Mouse (Mus musculus) intestine, postnatal 0 days (tissue): ENCODE measurements at regions not wholly inside any gene's neighbourhood (a gene's known extent, or its start where the extent isn't known, plus 50 kb on each side); places are given as distances from the start of the nearest gene placed in this dataset.

Source experiments
- ATAC-seq: fragments of 200-750 bp; cut with Nextera tagmentation; 2 replicates; pipeline ENCODE4 v1.8.0; 2017; ENCODE audit warnings: mild to moderate bottlenecking, moderate TSS enrichment, moderate library complexity
- H3K27ac ChIP-seq: fragments of 300-500 bp; sonication (generic); 2 replicates; pipeline ENCODE4 v1.5.1; 2014; ENCODE audit warnings: mild to moderate bottlenecking, low read depth, low read length, moderate library complexity
- H3K27me3 ChIP-seq: fragments of 300-500 bp; sonication (generic); replicated peaks from 2 replicates; pipeline ENCODE4 v1.6.1; 2014; ENCODE audit warnings: low read length, mixed read lengths; ENCODE audit not compliant: control insufficient read depth, insufficient read depth
- H3K36me3 ChIP-seq: fragments of 300-500 bp; sonication (generic); 2 replicates; pipeline ENCODE4 v1.6.1; 2014; ENCODE audit warnings: mild to moderate bottlenecking, moderate library complexity; ENCODE audit not compliant: control insufficient read depth, insufficient read depth
- H3K4me1 ChIP-seq: fragments of 300-500 bp; sonication (generic); replicated peaks from 2 replicates; pipeline ENCODE4 v1.6.1; 2014; ENCODE audit warnings: antibody characterized with exemption, low read length, mixed read lengths; ENCODE audit not compliant: control insufficient read depth, insufficient read depth
- H3K4me2 ChIP-seq: fragments of 300-500 bp; sonication (generic); replicated peaks from 2 replicates; pipeline ENCODE4 v1.6.1; 2014; ENCODE audit warnings: low read depth, mild to moderate bottlenecking, moderate library complexity
- H3K4me3 ChIP-seq: fragments of 300-500 bp; sonication (generic); 2 replicates; pipeline ENCODE4 v1.5.1; 2014; ENCODE audit warnings: low read depth, low read length
- H3K9ac ChIP-seq: fragments of 300-500 bp; sonication (generic); 2 replicates; pipeline ENCODE4 v1.6.1; 2014; ENCODE audit warnings: mild to moderate bottlenecking, low read depth, low read length
- H3K9me3 ChIP-seq: fragments of 300-500 bp; sonication (generic); 2 replicates; pipeline ENCODE4 v1.6.1; 2016; ENCODE audit warnings: mixed run types; ENCODE audit not compliant: control insufficient read depth
- CTCF ChIP-seq: sonication (generic); IDR thresholded peaks from 2 replicates; pipeline ENCODE4 v1.5.1; 2016; ENCODE audit warnings: low read depth, mild to moderate bottlenecking, control low read depth, antibody characterized with exemption, moderate library complexity
- WGBS: fragments of 180-500 bp; shearing (Covaris S2); extraction: QIAGEN DNeasy Blood & Tissue Kit; methylation state at CpG from one replicate; pipeline ENCODE4 v1.1.7; 2014; 5-methylcytosine and 5-hydroxymethylcytosine counted together

- H3K4me3 ChIP-seq = no peak overlapping the region
- no peaks in the 10 kb centered on the region for H3K4me1 ChIP-seq
- H3K27ac ChIP-seq = no peak overlapping the region
- no peaks in the 10 kb centered on the region for H3K36me3 ChIP-seq
- 18% methylated on average over 2 of the region's 2 CpGs for whole genome bisulfite sequencing
- no peak overlapping the region for H3K4me2 ChIP-seq
- no peaks in the 10 kb centered on the region for H3K27me3 ChIP-seq
- H3K9ac ChIP-seq = no peak overlapping the region
- ATAC-seq = no peak
- peak; percentile 80 for TF ChIP-seq CTCF
- H3K9me3 ChIP-seq = no peaks in the 10 kb centered on the region
Measured at GRCm38 (mm10) chr6:78899952-78900351, 431.3 kb upstream of the Reg3g start.

DNA sequence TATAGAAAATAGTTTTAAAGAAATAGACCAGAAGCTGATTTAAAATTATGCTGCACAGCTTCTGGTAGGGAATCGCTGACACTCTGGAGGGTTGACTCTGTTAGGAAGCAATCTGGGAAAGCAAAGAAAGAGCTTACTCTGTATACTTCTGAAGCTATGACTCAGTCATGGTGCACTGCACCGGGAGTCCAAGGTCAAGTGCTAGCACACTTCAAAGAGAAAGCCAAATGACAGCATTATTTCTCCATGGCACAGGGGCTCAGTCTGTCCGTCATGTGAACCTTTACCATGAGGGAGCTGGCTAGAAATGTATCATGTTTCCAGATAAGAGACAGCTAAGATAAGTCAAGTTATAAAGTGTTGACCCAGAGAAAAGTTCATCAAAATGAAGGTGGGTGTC, 424.1 kb upstream of the Reg3g start:
- WGBS = 44% methylated on average over 3 of the region's 3 CpGs
- Histone ChIP-seq H3K4me3 (no peak overlapping the region), H3K9me3 (no peaks in the 10 kb centered on the region), H3K9ac (no peak overlapping the region), H3K4me2 (no peak overlapping the region), H3K4me1 (no peaks in the 10 kb centered on the region), H3K36me3 (no peaks in the 10 kb centered on the region), H3K27me3 (no peaks in the 10 kb centered on the region), H3K27ac (no peak overlapping the region)
- ATAC-seq = no peak
- no peak for TF ChIP-seq CTCF

GRCm38 (mm10) chr6:78863031-78863430, 394.4 kb upstream of the Reg3g start:
- Histone ChIP-seq H3K9me3 (no peaks in the 10 kb centered on the region), H3K27ac (no peak overlapping the region), H3K27me3 (no peaks in the 10 kb centered on the region), H3K9ac (no peak overlapping the region), H3K4me1 (no peaks in the 10 kb centered on the region), H3K4me3 (no peak overlapping the region), H3K4me2 (no peak overlapping the region), H3K36me3 (no peaks in the 10 kb centered on the region)
- TF ChIP-seq CTCF = no peak
- no peak for ATAC-seq

GRCm38 (mm10) chr6:78841261-78841660, 372.6 kb upstream of the Reg3g start:
- Histone ChIP-seq H3K9me3 (no peaks in the 10 kb centered on the region), H3K27ac (no peak overlapping the region), H3K27me3 (no peaks in the 10 kb centered on the region), H3K36me3 (no peaks in the 10 kb centered on the region), H3K4me2 (no peak overlapping the region), H3K4me1 (no peaks in the 10 kb centered on the region), H3K9ac (no peak overlapping the region), H3K4me3 (no peak overlapping the region)
- TF ChIP-seq CTCF = no peak
- WGBS = 59% methylated on average over 2 of the region's 2 CpGs
- no peak for ATAC-seq

DNA sequence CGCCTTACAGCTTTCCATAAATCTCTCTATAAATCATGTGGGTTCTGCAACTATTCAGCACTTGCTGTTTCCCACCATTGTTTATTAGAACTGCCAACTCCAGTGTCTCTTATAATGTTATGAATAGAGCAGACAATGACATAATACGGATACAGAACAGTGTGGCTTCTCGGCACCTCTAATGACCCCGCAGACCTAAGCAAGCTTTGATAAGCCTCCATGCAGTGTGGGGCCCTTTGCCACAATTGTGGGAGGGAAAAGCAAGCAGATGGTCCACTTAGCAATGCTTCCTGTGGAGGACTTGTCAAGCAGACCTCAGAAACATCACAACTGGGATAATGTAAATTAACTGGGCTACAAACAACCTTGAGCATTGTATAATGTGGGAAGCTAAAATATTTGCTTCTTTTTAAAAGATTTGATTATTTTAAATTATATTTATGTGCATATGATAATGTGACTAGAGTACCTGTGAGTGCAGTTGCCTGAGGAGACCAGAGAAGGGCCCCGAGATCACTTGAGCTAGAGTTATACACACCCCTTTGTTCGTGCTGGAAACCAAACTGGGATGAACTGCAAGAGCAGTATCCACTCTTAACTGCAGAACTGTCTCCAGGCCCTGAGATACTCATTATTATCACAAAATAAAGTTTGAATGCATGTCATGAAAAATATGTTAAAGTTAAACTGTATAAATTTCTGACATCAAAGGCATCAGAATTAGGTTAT, 357.4 kb upstream of the Reg3g start:
- H3K4me3 ChIP-seq = no peak overlapping the region
- ATAC-seq = no peak
- H3K27ac ChIP-seq = no peak overlapping the region
- no peak overlapping the region for H3K9ac ChIP-seq
- TF ChIP-seq CTCF = no peak
- no peak overlapping the region for H3K4me2 ChIP-seq
- 34% methylated on average over 6 of the region's 6 CpGs for WGBS
- H3K27me3 ChIP-seq = no peaks in the 10 kb centered on the region
- H3K36me3 ChIP-seq = no peaks in the 10 kb centered on the region
- no peaks in the 10 kb centered on the region for H3K4me1 ChIP-seq
- H3K9me3 ChIP-seq = no peaks in the 10 kb centered on the region

DNA sequence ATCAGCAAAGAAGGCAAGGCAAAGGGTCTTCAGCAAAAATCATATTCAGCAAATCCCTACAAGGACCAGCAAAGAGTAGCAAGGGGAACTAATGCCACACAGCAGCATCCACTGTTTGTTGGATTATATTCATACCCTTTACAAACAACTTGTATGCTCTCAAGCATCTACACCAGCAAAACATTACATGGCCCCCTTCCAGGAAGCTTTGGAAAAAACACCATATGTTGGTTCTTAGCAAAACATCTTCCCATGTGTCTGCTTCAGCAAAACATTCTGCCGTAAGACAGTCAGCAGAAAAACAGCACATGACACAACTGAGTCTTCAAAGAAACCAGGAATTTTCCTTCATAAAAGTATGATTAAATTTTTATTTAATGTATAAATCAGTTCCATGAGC, 352.6 kb upstream of the Reg3g start:
- Histone ChIP-seq H3K27me3 (no peaks in the 10 kb centered on the region), H3K4me2 (no peak overlapping the region), H3K9ac (no peak overlapping the region), H3K4me1 (no peaks in the 10 kb centered on the region), H3K27ac (no peak overlapping the region), H3K36me3 (no peaks in the 10 kb centered on the region), H3K4me3 (no peak overlapping the region), H3K9me3 (no peaks in the 10 kb centered on the region)
- no peak for TF ChIP-seq CTCF
- WGBS = 83% methylated on average over 1 of the region's 1 CpGs
- no peak for ATAC-seq

DNA sequence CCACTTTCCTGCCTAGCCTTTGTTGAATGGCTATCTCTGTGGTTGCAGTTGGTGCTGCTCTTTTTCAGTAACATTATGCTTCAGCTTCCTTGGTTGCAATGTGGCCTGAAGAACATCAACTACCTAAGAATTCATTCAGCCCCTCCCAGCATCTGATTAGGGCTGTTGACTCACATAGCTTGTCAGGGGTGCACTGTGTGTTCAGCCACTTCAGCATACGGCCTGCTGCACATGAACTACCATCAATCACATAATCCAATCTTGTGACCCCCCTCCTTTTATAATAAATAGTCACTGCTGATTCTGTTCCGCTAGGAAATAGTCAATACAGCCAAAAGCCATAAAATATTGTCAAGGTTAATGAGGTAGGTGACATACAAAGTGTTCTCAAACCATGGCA, 328.3 kb upstream of the Reg3g start:
- Histone ChIP-seq H3K4me3 (no peak overlapping the region), H3K27ac (no peak overlapping the region), H3K9me3 (no peaks in the 10 kb centered on the region), H3K36me3 (no peaks in the 10 kb centered on the region), H3K4me1 (no peaks in the 10 kb centered on the region), H3K27me3 (no peaks in the 10 kb centered on the region), H3K4me2 (no peak overlapping the region), H3K9ac (no peak overlapping the region)
- 49% methylated on average over 2 of the region's 2 CpGs for WGBS
- no peak for ATAC-seq
- TF ChIP-seq CTCF = no peak
